ENCODE assay signal across 8 mouse cellular contexts in genomic region chr6:4418941-4419351, GRCm38 (mm10).
DNase-seq lines count a peak whose midpoint lies in the region; ATAC-seq lines count a peak whose summit lies in the region.
"Had no signal": no experiment of that assay in that cellular context is flagged by ENCODE, and none has a peak within 500 bp of the region (broad histone marks: within the 10 kb centered on the region; RNA-seq: fewer than 3 reads in every experiment).

No protein-coding gene starts in this region.

- DNase-seq in adrenal gland, adult 2 months: peak; percentile 67
- DNase-seq in embryonic facial prominence, embryonic 14.5 days (ENCODE audit: low spot score): peak; percentile 67
- DNase-seq in intestine, embryonic 14.5 days (ENCODE audit: low spot score): no peak
- DNase-seq in lung, postnatal 4 days: peak; percentile 56 to 72
- DNase-seq in thymus, postnatal 10 days (ENCODE audit: low spot score in 2 of 2): no peak
- no peak for DNase-seq in right cerebral cortex, postnatal 14 days
- no peak for DNase-seq in cerebellum, adult 9-11 months

- H3K27ac ChIP-seq in embryonic facial prominence, embryonic 14.5 days (replicated peaks; ENCODE audit: low read depth, low read length): peak overlapping the region; percentile 55; the same call in 1 of the 2 replicates
- peak overlapping the region; percentile 22; the same call in 1 of the 2 replicates for H3K27ac ChIP-seq in intestine, embryonic 14.5 days (ENCODE audit: low read depth)
- H3K27ac ChIP-seq: hindbrain, embryonic 15.5 days had no signal

- no peaks in the 10 kb centered on the region for H3K9me3 ChIP-seq in embryonic facial prominence, embryonic 14.5 days (ENCODE audit: control insufficient read depth, low read length)
- H3K9me3 ChIP-seq in intestine, embryonic 14.5 days (ENCODE audit: control insufficient read depth, low read length): no peaks in the 10 kb centered on the region
- H3K9me3 ChIP-seq: hindbrain, embryonic 15.5 days had no signal

- no peaks in the 10 kb centered on the region for H3K36me3 ChIP-seq in embryonic facial prominence, embryonic 14.5 days (ENCODE audit: control insufficient read depth, insufficient read depth, low read length)
- H3K36me3 ChIP-seq in intestine, embryonic 14.5 days (ENCODE audit: control insufficient read depth, insufficient read depth, low read length): no peaks in the 10 kb centered on the region
- H3K36me3 ChIP-seq: hindbrain, embryonic 15.5 days had no signal

- H3K4me3 ChIP-seq in embryonic facial prominence, embryonic 14.5 days (ENCODE audit: low read depth, low read length): no peak overlapping the region
- H3K4me3 ChIP-seq in intestine, embryonic 14.5 days (ENCODE audit: low read depth, low read length): no peak overlapping the region
- H3K4me3 ChIP-seq: hindbrain, embryonic 15.5 days had no signal

- H3K27me3 ChIP-seq in embryonic facial prominence, embryonic 14.5 days (replicated peaks; ENCODE audit: control insufficient read depth, insufficient read depth, low read length): no peaks in the 10 kb centered on the region
- no peaks in the 10 kb centered on the region for H3K27me3 ChIP-seq in intestine, embryonic 14.5 days (replicated peaks; ENCODE audit: control insufficient read depth, insufficient read depth, low read length)
- H3K27me3 ChIP-seq: hindbrain, embryonic 15.5 days had no signal

- 0 out of 2 replicates have a peak overlapping the region, but pooled peaks have one; percentile 2 for H3K9ac ChIP-seq in embryonic facial prominence, embryonic 14.5 days (ENCODE audit: low read depth, low read length)
- H3K9ac ChIP-seq in intestine, embryonic 14.5 days (ENCODE audit: low read length): no peak overlapping the region
- H3K9ac ChIP-seq: hindbrain, embryonic 15.5 days had no signal

- H3K4me2 ChIP-seq in embryonic facial prominence, embryonic 14.5 days (ENCODE audit: low read depth, low read length): peak overlapping the region; percentile 15; the same call in 1 of the 2 replicates
- no peak overlapping the region for H3K4me2 ChIP-seq in intestine, embryonic 14.5 days (ENCODE audit: low read length)
- H3K4me2 ChIP-seq: hindbrain, embryonic 15.5 days had no signal

- WGBS in embryonic facial prominence, embryonic 14.5 days: 47% methylated on average over 5 of the region's 5 CpGs
- 60% methylated on average over 5 of the region's 5 CpGs for WGBS in intestine, embryonic 14.5 days

- no peak for ATAC-seq in embryonic facial prominence, embryonic 14.5 days (ENCODE audit: low read depth)
- ATAC-seq in intestine, embryonic 14.5 days (replicated peaks; ENCODE audit: low FRiP score, low TSS enrichment, low read depth): no peak

- peaks cover 14% of the 10 kb centered on the region for H3K4me1 ChIP-seq in embryonic facial prominence, embryonic 14.5 days (ENCODE audit: control insufficient read depth, insufficient read depth, low read length)
- H3K4me1 ChIP-seq in intestine, embryonic 14.5 days (replicated peaks; ENCODE audit: control insufficient read depth, insufficient read depth, low read length): 0 out of 2 replicates have a peak, but pooled peaks cover 6% of the 10 kb centered on the region

Comparison
In these comparisons a context has a peak if more than half of its experiments do, and no peak if none do; other contexts are left out.
1. DNase-seq: peak in adrenal gland, adult 2 months (single experiment), embryonic facial prominence, embryonic 14.5 days (single experiment) and lung, postnatal 4 days (2 of 2); none in intestine, embryonic 14.5 days (single experiment), thymus, postnatal 10 days (0 of 2), right cerebral cortex, postnatal 14 days (single experiment) and cerebellum, adult 9-11 months (single experiment).